Mouse (Mus musculus) mouse trophoblast stem cell (cell line): ENCODE results near the gene Etv1.

Experiments
- in situ Hi-C, 2 experiments: fragments of 300-500 bp; cut with MseI, MboI; formaldehyde crosslinking; loops; 2 replicates in 1 of 2; 3 replicates in 1 of 2; pipeline ENCODE4 v1.15.1; 2025

Gene Etv1

DNA sequence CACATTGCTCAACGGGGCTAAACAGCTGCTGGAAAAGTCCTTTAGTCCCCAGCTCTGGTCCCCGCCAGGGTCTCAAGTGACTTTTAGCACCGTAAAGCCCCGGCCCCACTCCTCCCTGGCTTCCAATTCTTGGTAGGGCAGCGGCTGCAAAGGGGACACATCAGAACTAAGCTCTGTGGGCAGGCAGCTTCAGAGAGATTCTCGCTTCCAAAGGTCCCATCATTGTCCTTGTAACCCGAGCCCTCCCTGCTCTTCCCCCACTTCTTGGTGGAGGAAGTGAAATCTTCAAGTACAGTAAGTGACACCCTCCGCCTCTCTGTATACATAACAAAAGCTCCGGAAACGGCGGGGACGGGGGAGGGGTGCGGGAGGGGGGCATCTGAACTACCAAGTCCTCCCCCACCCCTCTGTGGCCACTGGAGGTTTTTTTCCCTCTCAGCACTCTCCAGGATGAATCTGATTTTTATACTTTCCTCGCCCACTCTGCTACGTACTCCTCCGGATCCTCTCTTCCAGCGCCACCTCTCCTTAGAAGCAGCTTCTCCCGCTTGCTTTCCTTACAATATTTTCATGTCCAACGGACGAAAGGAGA, at the start of gene Etv1:
Gene Etv1, plus strand, starts transcription at position 195 of the 592 bp plus-strand sequence.
- in situ Hi-C loops, result no loop called here

DNA sequence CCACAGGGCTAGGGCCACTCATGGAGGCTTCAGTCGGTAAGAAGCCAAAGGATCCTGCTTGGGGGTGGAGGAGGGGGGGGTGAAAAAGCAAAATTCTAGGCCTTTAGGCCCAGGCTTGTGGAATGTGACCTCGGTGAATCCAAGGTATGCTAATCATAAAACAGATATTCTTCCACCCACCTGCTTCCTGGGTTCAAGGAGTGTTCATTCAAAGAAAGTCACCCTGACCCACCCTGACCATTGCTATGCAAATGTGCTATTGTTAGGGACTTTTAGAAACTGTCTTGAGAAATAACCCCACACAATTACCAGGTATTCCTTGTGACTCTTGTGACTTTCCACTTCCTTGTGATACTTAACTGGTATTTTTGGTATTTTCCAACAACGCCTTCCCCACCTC, 49.5 kb upstream of the Etv1 start:
- in situ Hi-C loops, result no loop called here

DNA sequence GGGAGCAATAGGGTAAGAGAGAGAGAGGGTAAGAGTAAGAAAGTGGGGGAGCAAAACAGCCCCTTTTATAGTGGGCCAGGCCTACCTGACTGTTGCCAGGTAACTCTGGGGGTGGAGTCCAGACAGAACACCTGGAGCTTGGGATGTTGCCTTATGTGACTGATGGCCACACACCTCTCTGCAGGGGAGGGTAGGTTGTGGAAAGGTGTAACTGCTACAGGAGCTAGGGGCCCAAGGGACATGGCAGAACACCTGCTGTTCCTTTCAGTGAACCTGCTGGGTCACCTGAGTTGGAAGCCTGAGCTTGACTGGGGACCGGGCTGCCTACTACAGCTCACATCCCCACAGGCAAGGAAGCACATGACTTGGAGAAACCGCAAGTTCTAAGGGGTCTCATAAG, 48.4 kb upstream of the Etv1 start:
- in situ Hi-C loops, result no loop called here

DNA sequence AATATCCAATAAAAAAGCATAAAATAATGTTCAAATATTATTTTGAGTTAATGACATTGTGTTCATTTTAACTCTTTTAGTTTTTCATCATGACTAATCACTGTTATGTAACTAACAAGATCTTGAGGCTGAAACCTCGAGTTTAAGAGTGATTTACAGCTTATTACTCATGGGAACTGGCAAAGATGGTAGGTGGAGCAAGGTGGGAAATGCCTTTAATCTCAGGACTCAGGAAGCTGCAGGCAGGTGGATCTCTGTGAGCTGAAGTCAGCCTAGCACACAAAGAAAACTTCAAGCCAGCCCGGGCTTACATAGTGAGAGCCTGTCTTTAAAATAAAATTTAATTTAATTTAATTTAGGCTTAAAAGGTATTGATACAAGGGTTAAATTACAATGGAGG, 19.9 kb upstream of the Etv1 start:
- in situ Hi-C loops, result no loop called here

DNA sequence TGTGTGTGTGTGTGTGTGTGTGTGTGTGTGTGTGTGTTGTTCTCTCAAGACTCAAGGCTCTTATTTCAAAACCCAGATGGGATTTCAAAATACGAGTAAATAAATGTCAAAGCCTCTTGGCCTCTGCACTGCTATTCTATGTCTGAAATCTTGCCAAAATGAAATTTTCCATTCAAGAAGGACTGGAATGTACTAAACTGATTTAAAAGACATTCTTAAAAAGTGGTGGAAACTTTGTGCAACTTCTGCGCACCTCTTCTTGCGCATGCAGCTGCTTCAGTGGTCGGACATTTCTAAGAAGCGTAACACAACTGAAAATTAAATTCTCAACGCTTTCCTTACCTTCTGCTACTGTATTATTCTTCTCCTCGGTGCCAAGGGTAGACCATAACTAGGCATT, 1.9 kb upstream of the Etv1 start:
- in situ Hi-C loops, result no loop called here

DNA sequence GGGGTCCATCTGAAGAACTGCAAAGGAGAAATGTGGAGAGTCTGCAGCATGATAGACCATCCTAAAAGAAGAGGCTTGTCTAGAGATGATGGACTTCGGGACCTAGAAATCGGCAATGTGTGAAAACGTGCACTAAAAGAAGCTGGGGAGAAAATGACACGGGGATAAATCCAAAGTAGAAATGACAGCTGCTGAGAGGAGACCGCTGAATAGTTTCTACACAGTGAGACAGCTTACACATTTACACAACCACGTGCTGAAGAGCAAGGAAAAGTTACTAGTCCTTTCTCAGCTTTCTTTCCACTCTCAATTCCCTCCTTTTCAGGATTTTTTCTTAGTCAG, 1.3 kb upstream of the Etv1 start:
- in situ Hi-C loops, result no loop called here

DNA sequence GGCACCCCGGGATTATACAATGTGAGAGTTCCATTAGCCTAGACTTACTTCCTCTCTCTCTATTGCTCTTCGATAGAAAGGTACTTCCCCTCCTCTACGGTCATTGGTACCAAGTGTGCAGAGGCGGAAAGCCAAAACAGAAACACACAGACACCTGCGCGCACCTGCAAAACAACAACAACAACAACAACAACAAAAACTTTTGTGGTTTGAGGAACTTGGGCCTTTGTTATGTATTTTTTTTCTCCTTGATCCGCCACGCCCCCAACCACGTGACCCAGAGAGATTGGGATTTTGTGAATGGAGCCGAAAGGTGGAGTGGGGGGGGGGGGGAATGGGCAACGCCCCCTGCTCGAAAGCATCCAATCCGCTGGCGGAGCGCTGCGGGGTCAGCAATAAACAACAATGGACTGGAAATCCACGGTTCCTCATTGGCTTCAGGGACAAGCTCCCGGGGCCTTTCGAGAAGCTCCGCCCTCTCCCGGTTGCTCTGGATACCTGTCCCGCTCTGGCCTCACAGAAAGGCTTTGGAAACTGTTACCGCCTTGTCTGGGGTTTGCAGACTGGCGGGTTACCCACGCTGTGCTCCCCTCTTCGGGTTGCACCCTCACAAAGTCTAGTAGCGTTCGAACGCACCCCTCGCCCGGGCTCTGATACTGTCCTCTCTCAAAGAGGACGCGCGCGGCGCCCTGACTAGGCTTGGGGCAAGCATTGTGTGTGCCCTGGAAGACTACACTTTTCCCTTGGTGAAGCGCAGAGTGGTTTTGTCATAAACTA, 693 bp upstream of the Etv1 start:
- in situ Hi-C loops, result no loop called here

DNA sequence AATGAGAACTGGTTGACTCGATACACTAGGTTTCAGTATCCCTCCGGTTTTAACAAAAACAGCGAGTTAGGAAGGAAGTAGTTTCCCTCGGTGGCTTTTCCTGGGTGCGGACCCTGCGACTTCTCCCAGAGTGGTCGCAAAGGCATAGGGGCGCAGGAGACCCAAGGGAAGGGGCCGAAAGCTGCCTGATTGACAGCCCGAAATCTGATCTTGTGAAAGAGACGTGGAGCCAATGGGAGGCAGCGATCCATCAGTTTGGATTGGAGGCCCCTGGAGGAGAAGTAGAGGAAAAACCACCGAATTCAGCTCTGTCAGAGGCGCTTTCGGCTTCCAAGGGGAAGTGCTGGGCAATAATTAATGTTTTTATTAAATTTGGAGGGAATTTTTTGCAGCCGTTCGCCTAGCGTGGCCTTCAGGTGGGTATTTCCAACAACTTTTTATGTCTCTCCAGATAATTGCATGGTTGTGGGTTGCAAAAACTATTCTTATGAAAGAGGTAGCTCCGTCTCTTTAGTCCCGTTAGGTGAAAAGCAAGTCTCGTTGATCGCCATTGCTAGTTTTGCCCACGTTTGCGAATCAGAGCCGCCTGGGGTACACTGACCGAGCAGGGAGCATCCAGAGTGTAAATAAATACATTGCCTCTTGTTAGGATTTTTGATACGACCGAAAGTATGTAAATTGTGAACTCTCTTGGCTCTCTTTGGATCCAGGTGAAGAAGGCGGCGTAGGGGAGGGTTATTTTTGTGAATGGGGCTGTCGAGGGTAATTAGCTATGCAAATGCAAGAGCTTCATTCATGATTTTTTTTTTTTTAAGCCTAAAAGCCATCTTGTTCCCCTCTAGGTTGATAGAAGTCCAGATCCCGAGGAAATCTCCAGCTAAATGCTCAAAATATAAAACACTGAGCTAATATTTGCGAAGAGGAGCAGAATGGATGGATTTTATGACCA, 1.1 kb downstream of the Etv1 start:
- in situ Hi-C loops, result no loop called here

DNA sequence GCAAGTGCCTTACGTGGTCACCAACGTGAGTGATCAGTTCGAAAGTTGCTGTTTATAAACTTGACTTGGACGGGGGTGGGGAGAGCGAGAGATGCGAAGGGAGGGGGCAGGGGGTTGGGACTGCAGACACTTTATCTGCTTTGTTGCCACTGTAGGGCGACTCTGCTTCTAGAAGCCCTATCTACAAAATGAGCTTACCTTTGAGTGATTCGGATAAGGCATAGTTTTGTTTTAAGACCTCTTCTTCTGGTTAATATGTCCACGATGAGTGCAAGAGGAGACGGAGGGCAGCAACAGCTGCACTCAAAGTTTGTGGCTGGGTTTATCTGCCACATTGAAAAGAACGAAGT, 1.8 kb downstream of the Etv1 start:
- in situ Hi-C loops, result no loop called here

DNA sequence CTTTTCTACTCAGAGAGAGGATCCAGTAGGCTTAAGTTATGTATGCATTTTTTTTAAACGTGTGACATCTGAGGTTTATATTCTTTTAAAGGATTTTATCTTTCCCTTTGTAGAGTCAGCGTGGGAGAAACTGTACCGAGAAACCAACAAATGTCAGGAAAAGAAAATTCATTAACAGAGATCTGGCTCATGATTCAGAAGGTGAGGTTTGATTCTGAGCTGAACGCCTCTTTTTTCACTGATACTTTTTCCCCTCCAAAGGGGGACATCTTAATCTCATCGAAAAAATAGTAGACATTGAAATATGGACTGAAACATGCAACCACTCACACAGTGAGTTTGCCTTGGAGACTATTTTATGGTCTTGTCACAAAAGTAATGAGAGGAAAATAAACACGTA, 2.5 kb downstream of the Etv1 start:
- in situ Hi-C loops, result no loop called here

DNA sequence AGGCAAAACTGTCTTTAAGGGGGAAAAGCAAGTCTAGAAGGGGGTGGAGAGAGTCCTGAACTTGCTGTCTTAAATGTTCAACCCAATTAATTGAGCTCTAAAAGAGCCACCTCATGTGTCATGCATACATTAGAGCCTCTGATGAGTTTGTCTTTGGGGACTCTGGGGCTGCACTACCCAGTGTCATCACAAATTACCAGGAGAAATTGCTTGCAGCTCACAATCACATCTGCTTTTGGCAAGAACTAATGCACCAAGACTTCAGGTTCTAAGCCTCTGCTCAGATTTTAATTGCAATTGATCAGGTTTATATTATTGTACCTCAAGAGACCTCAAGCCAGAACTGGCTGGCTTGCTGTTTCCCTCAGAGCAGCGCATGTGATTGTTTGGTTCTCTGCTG, 4.1 kb downstream of the Etv1 start:
- in situ Hi-C loops, result no loop called here

DNA sequence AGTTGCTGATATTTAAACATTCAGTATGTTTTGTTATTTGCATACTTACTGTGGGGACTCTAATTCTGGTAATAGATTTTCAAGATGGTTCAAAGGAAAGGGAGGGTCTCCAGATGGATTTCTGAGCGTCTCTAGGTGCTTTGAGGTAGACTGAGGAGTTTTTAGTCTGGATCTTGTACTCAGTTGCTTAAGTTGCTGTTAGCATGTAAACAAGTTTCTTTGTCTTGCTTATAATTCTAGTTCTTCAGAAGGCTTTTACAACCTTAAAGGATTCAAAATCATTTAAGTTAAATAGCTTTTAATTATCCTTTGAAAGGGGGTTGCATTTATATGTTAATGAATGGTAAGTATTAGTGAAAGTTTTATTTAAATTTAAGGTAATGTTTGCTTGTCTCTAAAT, 5.0 kb downstream of the Etv1 start:
- in situ Hi-C loops, result no loop called here

DNA sequence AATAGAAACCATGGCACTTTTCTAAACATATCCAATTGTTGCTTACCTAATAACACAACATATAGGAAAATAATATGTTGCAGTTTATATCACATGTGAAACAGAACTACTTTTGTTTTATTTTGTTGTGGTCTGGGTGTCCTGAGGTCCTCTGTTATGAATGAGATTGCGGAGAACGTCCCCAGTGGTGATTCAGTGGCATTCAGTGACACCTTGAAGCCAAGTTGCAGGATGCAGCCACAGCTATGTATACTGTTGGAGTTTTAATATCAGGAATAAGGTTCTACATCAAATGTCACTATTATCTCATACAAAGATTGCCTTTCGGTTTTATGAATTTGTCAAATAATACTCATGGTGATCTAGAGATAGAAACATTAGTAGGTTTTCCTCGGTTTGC, 7.4 kb downstream of the Etv1 start:
- in situ Hi-C loops, result no loop called here

DNA sequence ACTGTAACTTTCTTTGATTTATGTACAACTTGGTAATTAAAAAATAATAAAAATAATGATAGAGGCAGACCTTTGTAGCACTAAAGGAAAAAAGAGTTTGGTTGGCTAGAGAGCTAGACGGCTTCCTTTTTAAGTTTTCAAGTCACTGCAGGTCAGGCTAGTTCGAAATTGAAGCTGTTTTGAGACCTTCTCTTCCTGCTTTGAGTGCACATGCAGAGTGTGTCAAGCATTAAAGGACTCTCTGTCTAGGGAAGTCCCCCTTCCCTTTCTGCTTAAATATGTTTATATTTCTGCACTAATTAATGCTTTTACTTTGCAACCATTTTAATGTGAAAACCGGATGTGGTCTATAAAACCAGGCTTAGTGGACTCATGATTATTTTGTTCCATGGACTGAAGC, 8.5 kb downstream of the Etv1 start:
- in situ Hi-C loops, result no loop called here

DNA sequence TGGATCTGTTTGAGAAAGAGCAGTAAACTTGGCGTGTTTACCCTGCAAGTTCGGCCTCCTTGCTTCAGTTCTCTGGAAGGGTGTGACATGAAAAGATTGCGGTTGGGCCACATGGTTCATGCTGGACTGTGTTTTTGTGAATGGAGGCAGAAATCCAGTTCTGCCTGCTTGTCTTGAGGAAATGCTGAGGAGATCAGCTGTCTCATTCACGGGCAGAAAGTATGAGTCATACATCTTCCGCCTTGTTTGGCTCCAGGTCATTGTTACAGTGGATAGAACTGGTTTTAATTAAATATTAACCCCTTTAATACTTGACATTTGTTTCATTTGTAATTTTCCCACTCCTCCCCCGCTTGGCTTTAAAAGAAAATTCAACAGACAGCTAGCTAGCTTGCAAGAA, 9.4 kb downstream of the Etv1 start:
- in situ Hi-C loops, result no loop called here

DNA sequence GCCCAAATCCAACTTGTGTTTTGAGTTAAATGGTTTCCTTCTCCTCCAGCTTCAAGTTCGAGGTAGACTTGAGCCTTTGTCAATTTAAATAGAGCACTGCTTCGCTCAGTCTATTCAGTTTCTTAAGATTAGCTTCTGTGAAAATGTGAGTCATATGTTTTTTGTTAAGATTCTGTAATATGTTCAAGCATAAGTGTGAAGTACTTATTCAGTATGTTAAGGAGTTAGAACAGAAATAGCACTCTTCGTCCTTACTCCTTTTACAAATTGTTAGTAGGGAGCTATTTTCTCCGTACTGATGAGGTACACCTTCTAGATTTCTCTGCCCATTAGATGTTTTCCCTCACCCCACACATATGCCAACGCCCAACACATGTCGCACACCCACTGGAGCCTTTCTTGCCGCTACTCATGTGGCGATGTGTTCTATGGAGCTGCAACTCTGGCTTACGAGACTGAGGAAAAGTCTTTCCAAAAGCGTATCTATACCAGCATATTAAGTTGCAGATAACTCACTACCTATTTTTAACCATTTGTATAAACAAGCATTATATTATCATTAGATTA, 10.7 kb downstream of the Etv1 start:
- in situ Hi-C loops, result no loop called here

DNA sequence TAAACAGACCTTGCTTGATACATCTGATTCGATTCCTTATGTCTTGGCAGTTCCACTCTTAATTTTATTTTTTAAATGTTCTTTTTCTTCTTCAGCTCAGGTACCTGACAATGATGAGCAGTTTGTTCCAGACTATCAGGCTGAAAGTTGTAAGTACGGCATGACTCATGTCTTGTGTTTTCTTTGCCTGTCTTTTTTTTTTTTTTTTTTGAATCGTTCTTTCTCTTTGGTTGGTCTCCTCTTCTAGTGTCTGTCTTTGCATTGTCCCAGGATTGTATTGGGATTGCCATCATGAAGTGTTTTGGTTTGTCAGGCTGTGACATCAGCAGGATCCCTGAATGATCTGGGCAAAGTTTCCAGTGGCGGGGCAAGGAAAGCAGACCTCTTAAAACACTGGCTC, 13.9 kb downstream of the Etv1 start:
- in situ Hi-C loops, result no loop called here

DNA sequence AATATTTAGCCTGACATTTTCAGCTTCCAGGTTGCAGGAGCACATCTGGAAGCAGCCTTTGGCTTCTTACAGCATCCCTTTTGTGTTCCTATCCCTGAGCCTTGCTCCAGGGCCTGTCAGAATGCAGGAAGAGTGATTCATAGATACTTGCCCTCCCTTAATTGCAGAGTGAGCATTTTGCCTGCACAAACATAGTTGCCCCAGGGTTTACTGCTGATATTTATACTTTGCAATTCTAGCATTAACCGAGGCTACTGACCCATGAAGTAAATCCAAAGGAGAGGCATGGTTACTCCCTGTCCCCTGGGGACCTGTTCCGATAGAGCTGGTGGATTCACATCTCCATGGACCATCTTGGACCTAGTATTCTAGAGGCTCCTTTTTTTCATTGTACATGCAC, 14.5 kb downstream of the Etv1 start:
- in situ Hi-C loops, result no loop called here

DNA sequence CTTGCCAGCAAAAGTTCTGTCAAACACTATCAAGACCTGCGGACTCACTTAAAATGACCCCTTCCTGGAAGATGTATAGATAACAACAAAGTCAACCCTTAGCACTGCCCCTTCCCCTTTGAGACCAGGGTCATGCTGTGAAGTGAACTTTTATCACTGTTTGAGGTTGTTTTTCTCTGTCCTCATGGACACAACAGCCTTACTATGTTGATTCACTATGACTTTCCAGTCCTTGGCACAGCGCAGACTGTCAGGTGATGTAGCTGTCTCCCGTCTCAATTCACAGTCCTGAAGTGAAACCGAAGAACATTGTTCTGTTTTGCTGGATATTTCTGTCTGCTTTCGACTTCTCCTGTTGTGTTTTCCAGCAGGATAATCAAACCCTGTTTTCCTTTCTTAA, 27.9 kb downstream of the Etv1 start:
- in situ Hi-C loops, result no loop called here

DNA sequence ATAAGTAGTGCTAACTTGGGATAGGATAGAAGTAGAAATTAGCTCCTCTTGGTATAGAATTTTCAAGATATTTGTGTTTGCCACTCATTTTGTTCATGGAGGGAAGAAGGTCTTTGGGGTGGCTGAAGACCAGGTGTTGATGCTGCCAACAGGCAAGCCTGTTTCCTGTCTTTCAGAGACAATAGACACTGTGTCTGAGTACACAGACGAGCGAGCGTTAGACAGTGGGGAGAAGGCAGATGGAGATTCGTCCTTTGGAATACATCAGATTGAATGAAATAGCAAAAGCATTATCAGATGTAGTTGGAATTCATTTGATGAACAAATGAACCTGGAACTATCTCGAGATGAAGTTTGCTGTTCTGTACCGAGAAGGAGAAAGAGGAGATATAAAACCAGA, 33.2 kb downstream of the Etv1 start:
- in situ Hi-C loops, result no loop called here

DNA sequence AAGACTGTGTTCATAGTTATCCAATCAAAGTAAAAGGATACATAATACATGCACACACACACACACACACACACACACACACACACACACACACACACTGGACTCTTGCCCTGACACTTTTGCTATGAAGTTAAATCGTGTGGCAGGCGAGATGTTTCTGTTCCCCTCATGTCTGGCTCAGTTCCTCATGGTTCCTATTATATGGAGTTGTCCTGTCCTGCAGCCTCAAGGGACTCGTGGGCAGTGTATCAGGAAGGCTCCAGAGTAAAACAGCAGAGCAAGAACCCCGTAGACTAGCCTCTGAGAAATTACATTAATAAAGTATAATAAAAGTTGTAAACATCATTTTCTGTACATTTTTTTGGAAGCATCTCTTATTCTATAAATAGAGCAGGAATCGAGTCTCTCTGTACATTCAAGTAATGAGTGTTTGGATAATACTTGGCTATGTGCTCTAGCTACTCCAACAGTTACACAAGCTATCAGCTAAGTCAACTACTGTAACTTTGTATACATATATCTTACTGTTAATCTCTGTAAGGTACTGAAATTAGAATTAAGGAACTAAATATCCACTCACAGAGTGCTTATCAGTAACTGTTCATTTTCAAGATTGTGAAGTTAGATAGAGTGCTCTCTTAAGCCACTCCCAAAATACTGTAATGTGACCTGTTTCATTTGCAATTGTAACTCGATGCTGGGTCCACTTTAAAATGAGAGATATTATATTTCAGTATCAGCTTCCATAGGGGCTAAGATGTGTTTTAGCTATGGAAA, 35.0 kb downstream of the Etv1 start:
- in situ Hi-C loops, result no loop called here

DNA sequence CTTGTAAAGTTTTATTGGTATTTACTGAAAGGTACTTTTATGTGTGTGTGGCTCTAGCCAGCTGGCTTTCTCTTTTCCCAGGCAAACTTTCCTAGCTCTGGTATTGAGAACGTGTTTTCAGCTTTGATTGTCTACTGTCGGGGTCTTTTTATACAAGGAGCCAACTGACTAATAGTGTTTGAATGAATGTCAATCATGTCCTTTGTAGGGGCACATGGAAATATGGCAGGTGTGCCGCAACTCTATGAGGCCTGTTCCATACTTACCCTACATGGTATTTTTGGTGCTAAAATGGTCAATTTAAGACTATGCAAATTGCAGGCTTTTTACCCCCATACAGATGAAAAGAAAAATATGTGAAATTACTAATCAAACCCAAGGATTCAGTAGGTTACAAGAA, 37.1 kb downstream of the Etv1 start:
- in situ Hi-C loops, result no loop called here
